Mouse (Mus musculus): Measurements from ENCODE around the gene Cemip2. TPM values are rescaled to one million over a fixed set of nuclear protein-coding genes. Genes with fewer than 3 reads are reported as not detected.

The Cemip2 gene
- polyA plus RNA-seq, 1 experiment from 2014 or later = 41.2 TPM

Other genes starting within 250 kb of the Cemip2 start
- gene 1110059E24Rik, start 125.4 kb upstream of the Cemip2 start, polyA plus RNA-seq (2015; fragmentation: Nextera tagmentation; extraction: Ambion mirVana) = 33.7 and 38.5 TPM in 2 replicates
- gene Abhd17b, start 125.2 kb upstream of the Cemip2 start, polyA plus RNA-seq (2015; fragmentation: Nextera tagmentation; extraction: Ambion mirVana) = 18.1 and 18.8 TPM in 2 replicates